Mouse (Mus musculus) ovary, postnatal 10 days (tissue): ENCODE data around the gene Pex5.

Source experiments
- DNase-seq: peaks from one replicate; pipeline ENCODE4 v3.0.0; 2022; ENCODE audit warnings: low spot score

Gene Pex5

GRCm38 (mm10) chr6:124358953-124359352, 55.9 kb downstream of the Pex5 start:
- no peak for DNase-seq

DNA sequence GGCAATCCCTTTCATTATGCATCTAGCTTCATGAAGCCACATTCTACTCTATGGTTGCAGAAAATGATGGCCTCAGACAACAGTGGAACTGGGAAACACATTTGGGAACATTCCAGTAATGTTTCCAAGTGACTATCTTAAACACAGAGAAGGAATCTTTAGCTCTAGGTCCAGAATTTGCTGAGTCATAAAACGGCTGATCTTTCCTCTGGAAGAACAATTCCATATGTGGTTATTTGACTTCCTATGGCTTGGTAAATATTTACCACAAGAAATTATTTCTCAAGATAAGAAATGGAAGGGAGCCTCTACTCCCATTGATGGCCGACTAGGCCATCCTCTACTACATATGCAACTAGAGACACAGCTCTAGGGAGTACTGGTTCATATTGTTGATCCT, 61.6 kb downstream of the Pex5 start:
- DNase-seq: no peak
